Comparison of ENCODE assay signal across 8 mouse cellular contexts in genomic region chr9:102779493-102779892, GRCm38 (mm10). TPM values are rescaled to one million over a fixed set of nuclear protein-coding genes. Genes with fewer than 3 reads are reported as not detected.
DNase-seq lines count a peak whose midpoint lies in the region; ATAC-seq and TF ChIP-seq lines count a peak whose summit lies in the region.

No protein-coding gene starts in this region.

- TF ChIP-seq EP300 in stomach, postnatal 0 days (optimal IDR thresholded peaks at IDR 0.05): peak; percentile 67

- no peaks in the 10 kb centered on the region for H3K27me3 ChIP-seq in heart, embryonic 15.5 days
- H3K27me3 ChIP-seq in liver, embryonic 11.5 days (replicated peaks; ENCODE audit: control insufficient read depth, insufficient read depth, low read length): no peaks in the 10 kb centered on the region
- no peaks in the 10 kb centered on the region for H3K27me3 ChIP-seq in neural tube, embryonic 11.5 days (ENCODE audit: control insufficient read depth, insufficient read depth, low read length)
- no peaks in the 10 kb centered on the region for H3K27me3 ChIP-seq in stomach, postnatal 0 days (ENCODE audit: control insufficient read depth, insufficient read depth, low read length)

- H3K4me2 ChIP-seq in heart, embryonic 15.5 days: peak overlapping the region; percentile 19; the same call in 1 of the 2 replicates
- H3K4me2 ChIP-seq in liver, embryonic 11.5 days: peak overlapping the region; percentile 37
- H3K4me2 ChIP-seq in neural tube, embryonic 11.5 days (ENCODE audit: low read depth): no peak overlapping the region
- no peak overlapping the region for H3K4me2 ChIP-seq in stomach, postnatal 0 days (replicated peaks; ENCODE audit: low read depth)

- WGBS in bone marrow, adult 2 months: 19% methylated on average over 15 of the region's 15 CpGs
- 4% methylated on average over 15 of the region's 15 CpGs for WGBS in heart, embryonic 15.5 days
- WGBS in liver, embryonic 11.5 days: 9% methylated on average over 15 of the region's 15 CpGs
- 3% methylated on average over 15 of the region's 15 CpGs for WGBS in neural tube, embryonic 11.5 days
- 6% methylated on average over 15 of the region's 15 CpGs for WGBS in stomach, postnatal 0 days

- no peak; the same call in 1 of the 2 replicates for TF ChIP-seq POLR2A in bone marrow, adult 2 months (IDR thresholded peaks at IDR 0.05; ENCODE audit: borderline replicate concordance, control insufficient read depth, low read depth, low read length)

- peak; percentile 35 for DNase-seq in CD4-positive helper T cell, adult 2 months (ENCODE audit: low read depth, low spot score)
- DNase-seq in fibroblast of lung, adult 2 months (ENCODE audit: low read depth): peak; percentile 77
- peak; percentile 99 for DNase-seq in kidney, postnatal 10 days
- DNase-seq in liver, embryonic 11.5 days (ENCODE audit: low spot score): peak; percentile 78
- peak; percentile 76 for DNase-seq in neural tube, embryonic 11.5 days (ENCODE audit: low spot score)
- DNase-seq in stomach, postnatal 0 days (ENCODE audit: low spot score): peak; percentile 94

- ATAC-seq in heart, embryonic 15.5 days (replicated peaks; ENCODE audit: insufficient number of reproducible peaks, insufficient read depth, low FRiP score, low read depth): peak; percentile 89
- peak; percentile 74 for ATAC-seq in liver, embryonic 11.5 days (replicated peaks; ENCODE audit: low FRiP score)
- ATAC-seq in neural tube, embryonic 11.5 days (ENCODE audit: insufficient read depth, low FRiP score, low TSS enrichment): peak; percentile 69
- peak; percentile 89 for ATAC-seq in stomach, postnatal 0 days (ENCODE audit: low FRiP score, low TSS enrichment)

- H3K27ac ChIP-seq in bone marrow, adult 2 months (ENCODE audit: control insufficient read depth, insufficient read depth, low read depth, low read length, poor library complexity): no peak overlapping the region
- peak overlapping the region; percentile 81 for H3K27ac ChIP-seq in heart, embryonic 15.5 days
- no peak overlapping the region for H3K27ac ChIP-seq in liver, embryonic 11.5 days (ENCODE audit: low read depth, low read length)
- no peak overlapping the region for H3K27ac ChIP-seq in neural tube, embryonic 11.5 days (ENCODE audit: low read depth, low read length)
- H3K27ac ChIP-seq in stomach, postnatal 0 days (replicated peaks): peak overlapping the region; percentile 77

- H3K4me3 ChIP-seq in bone marrow, adult 2 months (replicated peaks; ENCODE audit: control insufficient read depth, low read depth, low read length): no peak overlapping the region
- no peak overlapping the region; the same call in 1 of the 2 replicates for H3K4me3 ChIP-seq in heart, embryonic 15.5 days
- no peak overlapping the region for H3K4me3 ChIP-seq in liver, embryonic 11.5 days (ENCODE audit: low read depth, low read length)
- H3K4me3 ChIP-seq in neural tube, embryonic 11.5 days (ENCODE audit: low read depth, low read length): no peak overlapping the region
- no peak overlapping the region for H3K4me3 ChIP-seq in stomach, postnatal 0 days (ENCODE audit: low read depth, low read length)

- peak; percentile 80 for TF ChIP-seq CTCF in bone marrow, adult 2 months (IDR thresholded peaks at IDR 0.05; ENCODE audit: control insufficient read depth, insufficient read depth, low read length)
- peak; percentile 95 for TF ChIP-seq CTCF in stomach, postnatal 0 days (IDR thresholded peaks at IDR 0.05; ENCODE audit: low read depth)

- no peaks in the 10 kb centered on the region for H3K36me3 ChIP-seq in heart, embryonic 15.5 days
- H3K36me3 ChIP-seq in liver, embryonic 11.5 days (ENCODE audit: control insufficient read depth, insufficient read depth, low read length): no peaks in the 10 kb centered on the region
- H3K36me3 ChIP-seq in neural tube, embryonic 11.5 days (ENCODE audit: control insufficient read depth, insufficient read depth, low read length): no peaks in the 10 kb centered on the region
- no peaks in the 10 kb centered on the region for H3K36me3 ChIP-seq in stomach, postnatal 0 days (ENCODE audit: control insufficient read depth, insufficient read depth, low read length)

- H3K9me3 ChIP-seq in heart, embryonic 15.5 days (replicated peaks): no peaks in the 10 kb centered on the region
- H3K9me3 ChIP-seq in liver, embryonic 11.5 days (ENCODE audit: control insufficient read depth, low read length): no peaks in the 10 kb centered on the region
- H3K9me3 ChIP-seq in neural tube, embryonic 11.5 days (ENCODE audit: control insufficient read depth, low read length): no peaks in the 10 kb centered on the region
- H3K9me3 ChIP-seq in stomach, postnatal 0 days (ENCODE audit: control insufficient read depth, low read length): no peaks in the 10 kb centered on the region

- peaks cover 3% of the 10 kb centered on the region for H3K4me1 ChIP-seq in bone marrow, adult 2 months (ENCODE audit: control insufficient read depth, insufficient read depth, low read length)
- H3K4me1 ChIP-seq in heart, embryonic 15.5 days (replicated peaks): peaks cover 56% of the 10 kb centered on the region
- H3K4me1 ChIP-seq in liver, embryonic 11.5 days (replicated peaks; ENCODE audit: control insufficient read depth, insufficient read depth, low read length): peaks cover 4% of the 10 kb centered on the region; the same call in 1 of the 2 replicates
- H3K4me1 ChIP-seq in neural tube, embryonic 11.5 days (ENCODE audit: control insufficient read depth, insufficient read depth, low read length): no peaks in the 10 kb centered on the region; the same call in 1 of the 2 replicates
- peaks cover 12% of the 10 kb centered on the region; the same call in 1 of the 2 replicates for H3K4me1 ChIP-seq in stomach, postnatal 0 days (replicated peaks; ENCODE audit: control insufficient read depth, insufficient read depth)

- no peak overlapping the region for H3K9ac ChIP-seq in heart, embryonic 15.5 days
- H3K9ac ChIP-seq in liver, embryonic 11.5 days (ENCODE audit: low read depth, low read length): no peak overlapping the region
- no peak overlapping the region for H3K9ac ChIP-seq in neural tube, embryonic 11.5 days (ENCODE audit: low read length)
- H3K9ac ChIP-seq in stomach, postnatal 0 days (ENCODE audit: low read length): no peak overlapping the region

RNA-seq across cellular contexts. Expression of gene Ryk, which starts 55.2 kb away (rescaled TPM):
- polyA plus RNA-seq in bone marrow, adult 2 months (2011; ENCODE audit: insufficient read depth, insufficient read length, low replicate concordance, missing spikeins): 5.5 and 7.4 TPM in 2 replicates
- polyA plus RNA-seq in heart, embryonic 15.5 days (2015; fragmentation: Nextera tagmentation; extraction: Ambion mirVana): 18.7 and 20.3 TPM in 2 replicates
- 15.7 and 16.2 TPM in 2 replicates for polyA plus RNA-seq in liver, embryonic 11.5 days (2014; fragmentation: Nextera tagmentation; extraction: Ambion mirVana)
- polyA plus RNA-seq in neural tube, embryonic 11.5 days (2014; fragmentation: Nextera tagmentation; extraction: Ambion mirVana): 41.8 and 42.2 TPM in 2 replicates
- 16.8 and 24.2 TPM in 2 replicates for polyA plus RNA-seq in stomach, postnatal 0 days (2015; fragmentation: Nextera tagmentation; extraction: Ambion mirVana)

Comparison
In these comparisons a context has a peak if more than half of its experiments do, and no peak if none do; other contexts are left out.
1. DNase-seq: peak in every context shown above with its lines; median percentile 99 in kidney, postnatal 10 days; 94 in stomach, postnatal 0 days; 78 in liver, embryonic 11.5 days; 77 in fibroblast of lung, adult 2 months; 76 in neural tube, embryonic 11.5 days; 35 in CD4-positive helper T cell, adult 2 months.
2. H3K27ac ChIP-seq: peak in heart, embryonic 15.5 days (single experiment) and stomach, postnatal 0 days (single experiment); none in bone marrow, adult 2 months (single experiment), liver, embryonic 11.5 days (single experiment) and neural tube, embryonic 11.5 days (single experiment).
3. H3K4me2 ChIP-seq: peak in heart, embryonic 15.5 days (single experiment) and liver, embryonic 11.5 days (single experiment); none in neural tube, embryonic 11.5 days (single experiment) and stomach, postnatal 0 days (single experiment).
4. Peak in every context shown above with its lines, with median percentiles within 50 percentile points of each other: ATAC-seq.